Mouse (Mus musculus): ENCODE measurements around the gene Slc47a2. TPM values are rescaled to one million over a fixed set of nuclear protein-coding genes. Genes with fewer than 3 reads are reported as not detected.

Gene Slc47a2
- not detected for polyA plus RNA-seq (2014; fragmentation: Illumina TruSeq; extraction: RNeasy Lipid Tissue Mini Kit (QIAGEN cat#74804); ENCODE audit: low read depth, low replicate concordance)

DNA sequence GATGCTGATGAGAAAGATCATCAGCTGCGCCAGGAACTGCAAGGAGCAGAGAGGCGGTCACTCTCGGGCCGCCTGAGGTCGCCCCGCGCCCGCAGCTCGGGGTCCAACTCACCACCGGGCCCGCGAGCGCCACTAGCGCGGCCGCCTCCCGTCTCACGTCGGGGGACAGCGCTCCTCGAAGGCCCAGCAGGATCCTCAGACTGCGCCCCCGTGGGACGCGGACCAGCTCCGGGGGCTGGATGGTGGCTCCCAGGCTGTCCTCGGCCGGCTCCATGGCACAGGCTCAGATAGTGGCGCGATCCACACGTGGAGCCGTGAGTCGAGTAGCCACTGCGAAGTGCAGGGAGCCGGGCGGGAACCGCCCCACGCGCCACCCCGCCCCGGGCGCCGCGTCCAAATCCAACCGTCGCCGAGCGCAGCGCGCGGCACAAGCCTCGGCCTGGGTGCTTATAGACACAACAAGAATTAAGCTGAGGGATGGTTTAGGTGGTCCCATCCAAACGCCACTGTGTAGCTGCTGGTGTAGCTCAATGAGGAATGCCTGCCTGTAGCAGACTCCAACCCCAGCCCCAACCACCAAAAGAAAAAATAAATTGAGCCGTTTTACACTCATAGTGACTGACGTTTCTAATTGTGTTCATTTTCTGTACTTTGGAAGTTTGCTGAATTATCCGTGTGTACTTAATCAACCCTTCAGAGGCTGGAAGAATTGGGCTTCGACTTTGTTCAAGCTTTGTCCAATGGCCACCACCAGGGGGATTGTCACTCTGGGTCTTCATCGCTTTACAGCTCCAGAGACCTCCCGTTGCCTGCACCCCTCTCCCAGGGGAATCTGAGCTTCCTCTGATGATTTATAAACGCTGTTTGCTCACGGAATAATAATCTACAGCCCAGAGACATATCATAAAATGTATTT, at the start of gene Slc47a2:
Gene Slc47a2, minus strand, starts transcription at position 356 of the 916 bp plus-strand sequence.

DNA sequence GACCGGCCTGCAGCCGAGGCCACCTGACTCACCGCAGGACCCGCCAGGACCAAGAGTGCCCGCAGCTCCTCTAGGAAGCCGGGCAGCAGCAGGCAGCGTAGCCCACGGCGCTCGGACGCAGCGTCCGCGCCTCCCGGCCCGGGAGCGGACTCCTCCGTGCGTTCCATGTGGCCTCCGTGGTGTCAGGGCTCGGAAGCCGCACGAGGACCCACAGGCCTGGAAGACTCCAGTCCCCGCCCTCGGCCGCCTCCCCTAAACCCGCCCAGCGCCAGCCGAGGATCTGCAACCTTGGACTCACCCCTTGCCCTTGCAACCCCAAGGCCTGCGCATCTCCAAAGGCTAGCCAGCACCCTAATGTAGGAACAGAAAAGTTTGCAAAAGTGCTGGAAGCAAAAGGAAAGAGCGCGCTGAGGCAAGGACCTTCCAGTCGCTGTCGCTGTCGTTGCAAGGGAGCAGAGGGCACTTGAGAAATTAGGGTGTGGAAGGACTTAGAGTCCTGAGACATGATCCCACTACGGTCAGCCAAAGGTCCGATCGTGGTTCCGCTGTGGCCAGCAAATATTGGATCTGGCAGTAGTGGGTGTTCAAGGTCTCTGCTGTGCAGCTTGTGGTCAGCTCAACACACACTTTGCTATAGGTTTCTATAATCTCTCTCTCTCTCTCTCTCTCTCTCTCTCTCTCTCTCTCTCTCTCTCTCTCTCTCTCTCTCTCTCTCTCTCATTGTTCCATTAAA, 35.4 kb upstream of the Slc47a2 start, which contains the start of gene Slc47a1:
Gene Slc47a1, minus strand, starts transcription at position 465 of the 733 bp plus-strand sequence.

DNA sequence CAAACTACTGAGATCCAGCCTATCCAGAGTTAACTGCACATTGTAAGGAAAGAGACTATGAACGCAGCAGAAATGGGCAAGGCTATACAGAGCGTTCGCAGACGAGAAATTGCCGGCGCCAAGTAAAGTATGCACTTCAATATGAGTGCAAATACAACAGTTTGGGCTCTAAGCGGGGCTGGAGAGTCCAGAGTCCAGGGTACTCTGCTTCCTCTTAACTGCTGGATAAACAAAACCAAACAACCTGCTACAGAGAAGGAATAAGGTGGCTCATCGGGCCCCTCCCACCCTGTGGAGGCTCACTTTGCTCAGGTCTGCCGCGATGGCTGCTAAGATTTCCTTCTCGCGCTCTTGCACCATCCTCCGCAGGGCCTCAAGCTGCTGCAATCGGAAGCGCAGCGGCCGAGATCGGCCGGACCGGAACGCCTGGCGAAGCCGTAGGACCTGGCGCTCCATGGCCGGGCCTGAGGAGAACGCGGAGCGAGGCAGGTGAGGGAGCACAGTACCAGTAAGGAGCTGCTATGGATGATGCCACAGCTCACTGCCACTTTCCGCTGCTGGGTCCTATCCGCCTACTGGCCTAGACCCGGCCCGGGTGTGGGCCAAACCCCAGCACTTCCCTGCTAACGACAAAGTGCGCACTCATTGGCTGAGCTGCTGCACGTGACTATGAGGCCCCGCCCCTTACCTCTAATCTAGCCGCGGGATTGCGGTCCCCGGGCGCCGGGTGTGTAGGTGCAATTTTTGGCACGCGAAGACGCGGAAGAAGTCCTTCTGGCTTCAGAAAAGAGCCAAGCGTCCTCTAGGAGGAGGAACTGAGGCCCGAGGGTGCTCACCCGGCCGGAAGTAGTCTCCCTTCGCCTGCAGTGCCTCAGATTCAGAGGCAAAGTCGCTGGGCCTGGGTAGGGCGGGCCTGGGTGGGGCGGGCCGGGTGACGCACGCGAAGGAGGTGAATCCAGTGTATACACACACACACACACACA, 75.8 kb downstream of the Slc47a2 start, which contains the start of gene Aldh3a2:
Gene Aldh3a2, minus strand, starts transcription at position 914 of the 983 bp plus-strand sequence.

Other genes with a start within 250 kb of the Slc47a2 start
- 0.40 TPM for gene Tnfrsf13b, start 216.1 kb downstream of the Slc47a2 start, polyA plus RNA-seq (2014; fragmentation: Illumina TruSeq; extraction: RNeasy Lipid Tissue Mini Kit (QIAGEN cat#74804); ENCODE audit: low read depth, low replicate concordance)
- gene Usp22, start 167.8 kb downstream of the Slc47a2 start, polyA plus RNA-seq (2014; fragmentation: Illumina TruSeq; extraction: RNeasy Lipid Tissue Mini Kit (QIAGEN cat#74804); ENCODE audit: low read depth, low replicate concordance): 8.4 TPM
- gene Aldh3a1, start 135.3 kb downstream of the Slc47a2 start, polyA plus RNA-seq (2014; fragmentation: Illumina TruSeq; extraction: RNeasy Lipid Tissue Mini Kit (QIAGEN cat#74804); ENCODE audit: low read depth, low replicate concordance): not detected
- gene Aldh3a2, start 75.4 kb downstream of the Slc47a2 start, polyA plus RNA-seq (2014; fragmentation: Illumina TruSeq; extraction: RNeasy Lipid Tissue Mini Kit (QIAGEN cat#74804); ENCODE audit: low read depth, low replicate concordance): 330 TPM
- gene Slc47a1, start 35.5 kb upstream of the Slc47a2 start, polyA plus RNA-seq (2014; fragmentation: Illumina TruSeq; extraction: RNeasy Lipid Tissue Mini Kit (QIAGEN cat#74804); ENCODE audit: low read depth, low replicate concordance): 152 TPM
- not detected for gene Rnf112, start 111.3 kb upstream of the Slc47a2 start, polyA plus RNA-seq (2014; fragmentation: Illumina TruSeq; extraction: RNeasy Lipid Tissue Mini Kit (QIAGEN cat#74804); ENCODE audit: low read depth, low replicate concordance)
- 0.29 TPM for gene Mfap4, start 142.6 kb upstream of the Slc47a2 start, polyA plus RNA-seq (2014; fragmentation: Illumina TruSeq; extraction: RNeasy Lipid Tissue Mini Kit (QIAGEN cat#74804); ENCODE audit: low read depth, low replicate concordance)
- gene Mapk7, start 151.5 kb upstream of the Slc47a2 start, polyA plus RNA-seq (2014; fragmentation: Illumina TruSeq; extraction: RNeasy Lipid Tissue Mini Kit (QIAGEN cat#74804); ENCODE audit: low read depth, low replicate concordance): 0.58 TPM
- not detected for gene B9d1, start 162.3 kb upstream of the Slc47a2 start, polyA plus RNA-seq (2014; fragmentation: Illumina TruSeq; extraction: RNeasy Lipid Tissue Mini Kit (QIAGEN cat#74804); ENCODE audit: low read depth, low replicate concordance)
- 3.3 TPM for gene Epn2, start 236.8 kb upstream of the Slc47a2 start, polyA plus RNA-seq (2014; fragmentation: Illumina TruSeq; extraction: RNeasy Lipid Tissue Mini Kit (QIAGEN cat#74804); ENCODE audit: low read depth, low replicate concordance)